Mouse (Mus musculus): Measurements from ENCODE around the gene Grm5. TPM values are rescaled to one million over a fixed set of nuclear protein-coding genes. Genes with fewer than 3 reads are reported as not detected.

Grm5 gene
- polyA plus RNA-seq, 1 experiment from 2014 or later = not detected

GRCm38 (mm10) chr7:88056438-88056837, 472.5 kb downstream of the Grm5 start:
- H3K4me1 ChIP-seq (replicated peaks; ENCODE audit: control insufficient read depth, insufficient read depth, low read length) = no peaks in the 10 kb centered on the region
- H3K9me3 ChIP-seq (ENCODE audit: control insufficient read depth, low read length) = no peaks in the 10 kb centered on the region
- ATAC-seq (replicated peaks; ENCODE audit: low FRiP score, low TSS enrichment, low read depth) = no peak
- H3K27ac ChIP-seq (ENCODE audit: low read depth) = no peak overlapping the region
- no peaks in the 10 kb centered on the region for H3K27me3 ChIP-seq (replicated peaks; ENCODE audit: control insufficient read depth, insufficient read depth, low read length)
- H3K4me3 ChIP-seq (ENCODE audit: low read depth, low read length) = no peak overlapping the region
- no peak overlapping the region for H3K9ac ChIP-seq (ENCODE audit: low read length)
- DNase-seq (ENCODE audit: low spot score) = no peak
- WGBS = 28% methylated on average over 2 of the region's 2 CpGs
- H3K4me2 ChIP-seq (ENCODE audit: low read length) = no peak overlapping the region
- no peaks in the 10 kb centered on the region for H3K36me3 ChIP-seq (ENCODE audit: control insufficient read depth, insufficient read depth, low read length)

GRCm38 (mm10) chr7:88091115-88091514, 507.1 kb downstream of the Grm5 start:
- H3K9me3 ChIP-seq (ENCODE audit: control insufficient read depth, low read length) = peaks cover 5% of the 10 kb centered on the region; the same call in 1 of the 2 replicates
- no peaks in the 10 kb centered on the region for H3K4me1 ChIP-seq (replicated peaks; ENCODE audit: control insufficient read depth, insufficient read depth, low read length)
- no peaks in the 10 kb centered on the region for H3K36me3 ChIP-seq (ENCODE audit: control insufficient read depth, insufficient read depth, low read length)
- no peak overlapping the region for H3K9ac ChIP-seq (ENCODE audit: low read length)
- no peak overlapping the region for H3K27ac ChIP-seq (ENCODE audit: low read depth)
- no peak for ATAC-seq (replicated peaks; ENCODE audit: low FRiP score, low TSS enrichment, low read depth)
- DNase-seq (ENCODE audit: low spot score) = no peak
- no peaks in the 10 kb centered on the region for H3K27me3 ChIP-seq (replicated peaks; ENCODE audit: control insufficient read depth, insufficient read depth, low read length)
- H3K4me2 ChIP-seq (ENCODE audit: low read length) = no peak overlapping the region
- no peak overlapping the region for H3K4me3 ChIP-seq (ENCODE audit: low read depth, low read length)

- 38% methylated on average over 1 of the region's 1 CpGs for WGBS
- H3K4me2 ChIP-seq (ENCODE audit: low read length) = no peak overlapping the region
Observed at GRCm38 (mm10) chr7:88096536-88097107, 512.7 kb downstream of the Grm5 start.

GRCm38 (mm10) chr7:88097715-88098114, 513.7 kb downstream of the Grm5 start:
- DNase-seq (ENCODE audit: low spot score) = peak; percentile 79
- H3K9ac ChIP-seq (ENCODE audit: low read length) = no peak overlapping the region

More at GRCm38 (mm10) chr7:88096536-88097107, 512.7 kb downstream of the Grm5 start:
- Histone ChIP-seq H3K9ac (ENCODE audit: low read length) (no peak overlapping the region), H3K4me3 (ENCODE audit: low read depth, low read length) (no peak overlapping the region), H3K36me3 (ENCODE audit: control insufficient read depth, insufficient read depth, low read length) (no peaks in the 10 kb centered on the region), H3K27me3 (replicated peaks; ENCODE audit: control insufficient read depth, insufficient read depth, low read length) (no peaks in the 10 kb centered on the region), H3K9me3 (ENCODE audit: control insufficient read depth, low read length) (no peaks in the 10 kb centered on the region), H3K27ac (ENCODE audit: low read depth) (no peak overlapping the region), H3K4me1 (replicated peaks; ENCODE audit: control insufficient read depth, insufficient read depth, low read length) (no peaks in the 10 kb centered on the region)
- no peak for DNase-seq (ENCODE audit: low spot score)
- no peak for ATAC-seq (replicated peaks; ENCODE audit: low FRiP score, low TSS enrichment, low read depth)

GRCm38 (mm10) chr7:88116724-88117409, 532.9 kb downstream of the Grm5 start:
- Histone ChIP-seq H3K4me1 (replicated peaks; ENCODE audit: control insufficient read depth, insufficient read depth, low read length) (no peaks in the 10 kb centered on the region), H3K36me3 (ENCODE audit: control insufficient read depth, insufficient read depth, low read length) (no peaks in the 10 kb centered on the region), H3K4me2 (ENCODE audit: low read length) (no peak overlapping the region), H3K9me3 (ENCODE audit: control insufficient read depth, low read length) (no peaks in the 10 kb centered on the region), H3K27ac (ENCODE audit: low read depth) (no peak overlapping the region), H3K27me3 (replicated peaks; ENCODE audit: control insufficient read depth, insufficient read depth, low read length) (no peaks in the 10 kb centered on the region), H3K4me3 (ENCODE audit: low read depth, low read length) (no peak overlapping the region), H3K9ac (ENCODE audit: low read length) (no peak overlapping the region)
- WGBS = 73% methylated on average over 6 of the region's 6 CpGs
- DNase-seq (ENCODE audit: low spot score) (no peak), ATAC-seq (replicated peaks; ENCODE audit: low FRiP score, low TSS enrichment, low read depth) (no peak)

More at GRCm38 (mm10) chr7:88097715-88098114, 513.7 kb downstream of the Grm5 start:
- no peaks in the 10 kb centered on the region for H3K4me1 ChIP-seq (replicated peaks; ENCODE audit: control insufficient read depth, insufficient read depth, low read length)
- H3K4me3 ChIP-seq (ENCODE audit: low read depth, low read length) = no peak overlapping the region
- no peak overlapping the region for H3K4me2 ChIP-seq (ENCODE audit: low read length)
- H3K27me3 ChIP-seq (replicated peaks; ENCODE audit: control insufficient read depth, insufficient read depth, low read length) = no peaks in the 10 kb centered on the region
- WGBS = 11% methylated on average over 1 of the region's 1 CpGs
- 0 out of 2 replicates have a peak, but pooled peaks have one; percentile 66 for ATAC-seq (replicated peaks; ENCODE audit: low FRiP score, low TSS enrichment, low read depth)
- H3K36me3 ChIP-seq (ENCODE audit: control insufficient read depth, insufficient read depth, low read length) = no peaks in the 10 kb centered on the region
- H3K9me3 ChIP-seq (ENCODE audit: control insufficient read depth, low read length) = no peaks in the 10 kb centered on the region
- H3K27ac ChIP-seq (ENCODE audit: low read depth) = no peak overlapping the region

GRCm38 (mm10) chr7:88128080-88128848, 544.3 kb downstream of the Grm5 start:
- 63% methylated on average over 8 of the region's 8 CpGs for WGBS
- no peak for DNase-seq (ENCODE audit: low spot score)

GRCm38 (mm10) chr7:88129536-88130487, 545.8 kb downstream of the Grm5 start:
- DNase-seq (ENCODE audit: low spot score) = peak; percentile 57
- Histone ChIP-seq H3K9ac (ENCODE audit: low read length) (no peak overlapping the region), H3K4me2 (ENCODE audit: low read length) (peak overlapping the region; percentile 64), H3K27ac (ENCODE audit: low read depth) (no peak overlapping the region), H3K4me3 (ENCODE audit: low read depth, low read length) (peak overlapping the region; percentile 21), H3K27me3 (replicated peaks; ENCODE audit: control insufficient read depth, insufficient read depth, low read length) (peaks cover 20% of the 10 kb centered on the region), H3K9me3 (ENCODE audit: control insufficient read depth, low read length) (no peaks in the 10 kb centered on the region), H3K4me1 (replicated peaks; ENCODE audit: control insufficient read depth, insufficient read depth, low read length) (no peaks in the 10 kb centered on the region; the same call in 1 of the 2 replicates), H3K36me3 (ENCODE audit: control insufficient read depth, insufficient read depth, low read length) (no peaks in the 10 kb centered on the region)
- ATAC-seq (replicated peaks; ENCODE audit: low FRiP score, low TSS enrichment, low read depth) = peak; percentile 74
- WGBS = 13% methylated on average over 41 of the region's 41 CpGs

More at GRCm38 (mm10) chr7:88128080-88128848, 544.3 kb downstream of the Grm5 start:
- no peaks in the 10 kb centered on the region; the same call in 1 of the 2 replicates for H3K4me1 ChIP-seq (replicated peaks; ENCODE audit: control insufficient read depth, insufficient read depth, low read length)
- H3K4me3 ChIP-seq (ENCODE audit: low read depth, low read length) = no peak overlapping the region
- H3K36me3 ChIP-seq (ENCODE audit: control insufficient read depth, insufficient read depth, low read length) = no peaks in the 10 kb centered on the region
- no peaks in the 10 kb centered on the region for H3K9me3 ChIP-seq (ENCODE audit: control insufficient read depth, low read length)
- H3K4me2 ChIP-seq (ENCODE audit: low read length) = no peak overlapping the region
- no peak overlapping the region for H3K27ac ChIP-seq (ENCODE audit: low read depth)
- H3K9ac ChIP-seq (ENCODE audit: low read length) = no peak overlapping the region
- no peak for ATAC-seq (replicated peaks; ENCODE audit: low FRiP score, low TSS enrichment, low read depth)
- peaks cover 20% of the 10 kb centered on the region for H3K27me3 ChIP-seq (replicated peaks; ENCODE audit: control insufficient read depth, insufficient read depth, low read length)

GRCm38 (mm10) chr7:88130488-88130849, 546.5 kb downstream of the Grm5 start:
- Histone ChIP-seq H3K9ac (ENCODE audit: low read length) (no peak overlapping the region), H3K27me3 (replicated peaks; ENCODE audit: control insufficient read depth, insufficient read depth, low read length) (peaks cover 20% of the 10 kb centered on the region), H3K9me3 (ENCODE audit: control insufficient read depth, low read length) (no peaks in the 10 kb centered on the region), H3K4me1 (replicated peaks; ENCODE audit: control insufficient read depth, insufficient read depth, low read length) (no peaks in the 10 kb centered on the region; the same call in 1 of the 2 replicates), H3K4me2 (ENCODE audit: low read length) (peak overlapping the region; percentile 64), H3K4me3 (ENCODE audit: low read depth, low read length) (peak overlapping the region; percentile 21), H3K27ac (ENCODE audit: low read depth) (no peak overlapping the region), H3K36me3 (ENCODE audit: control insufficient read depth, insufficient read depth, low read length) (no peaks in the 10 kb centered on the region)
- ATAC-seq (replicated peaks; ENCODE audit: low FRiP score, low TSS enrichment, low read depth) = no peak
- WGBS = 31% methylated on average over 22 of the region's 22 CpGs
- DNase-seq (ENCODE audit: low spot score) = no peak

Data from intestine, embryonic 14.5 days (tissue).